Mouse (Mus musculus) testis, adult 2 months (tissue): ENCODE measurements around the gene Dbr1. TPM values are rescaled to one million over a fixed set of nuclear protein-coding genes. Genes with fewer than 3 reads are reported as not detected.

Source experiments
- H3K27ac ChIP-seq: fragments of 200-500 bp; 2 replicates; pipeline ENCODE4 v1.5.1; 2012; ENCODE audit warnings: low read depth, low read length; ENCODE audit not compliant: control insufficient read depth, insufficient read depth
- H3K27me3 ChIP-seq: fragments of 200-500 bp; 2 replicates; pipeline ENCODE4 v1.6.1; 2012; ENCODE audit warnings: mild to moderate bottlenecking, low read length, moderate library complexity; ENCODE audit not compliant: control insufficient read depth, insufficient read depth
- H3K36me3 ChIP-seq: fragments of 200-500 bp; 2 replicates; pipeline ENCODE4 v1.6.1; 2012; ENCODE audit warnings: mild to moderate bottlenecking, low read length; ENCODE audit not compliant: control insufficient read depth, insufficient read depth
- H3K4me1 ChIP-seq: fragments of 200-500 bp; 2 replicates; pipeline ENCODE4 v1.6.1; 2012; ENCODE audit warnings: low read length; ENCODE audit not compliant: control insufficient read depth, insufficient read depth
- H3K4me3 ChIP-seq: fragments of 200-500 bp; 2 replicates; pipeline ENCODE4 v1.5.1; 2012; ENCODE audit warnings: low read depth, mild to moderate bottlenecking, low read length, moderate library complexity, mixed read lengths; ENCODE audit not compliant: control insufficient read depth
- CTCF ChIP-seq: fragments of 200-500 bp; IDR thresholded peaks from 2 replicates; pipeline ENCODE4 v1.5.1; 2012; ENCODE audit warnings: low read depth, mild to moderate bottlenecking, inconsistent platforms, low read length, moderate library complexity; ENCODE audit not compliant: control insufficient read depth, insufficient read depth, insufficient replicate concordance
- POLR2A ChIP-seq: fragments of 200-500 bp; IDR thresholded peaks from 2 replicates; pipeline ENCODE4 v1.6.1; 2012; ENCODE audit warnings: low read depth, mild to moderate bottlenecking, inconsistent platforms, low read length, moderate library complexity; ENCODE audit not compliant: control insufficient read depth
- polyA plus RNA-seq: library from polyadenylated mRNA; depleted of rRNA; stranded (reverse); fragments of >200 nt; gene quantifications from 2 replicates; pipeline ENCODE4 v1.2.3, GENCODE M21; 2012

Gene Dbr1
- polyA plus RNA-seq, 1 experiment = 3.6 TPM

DNA sequence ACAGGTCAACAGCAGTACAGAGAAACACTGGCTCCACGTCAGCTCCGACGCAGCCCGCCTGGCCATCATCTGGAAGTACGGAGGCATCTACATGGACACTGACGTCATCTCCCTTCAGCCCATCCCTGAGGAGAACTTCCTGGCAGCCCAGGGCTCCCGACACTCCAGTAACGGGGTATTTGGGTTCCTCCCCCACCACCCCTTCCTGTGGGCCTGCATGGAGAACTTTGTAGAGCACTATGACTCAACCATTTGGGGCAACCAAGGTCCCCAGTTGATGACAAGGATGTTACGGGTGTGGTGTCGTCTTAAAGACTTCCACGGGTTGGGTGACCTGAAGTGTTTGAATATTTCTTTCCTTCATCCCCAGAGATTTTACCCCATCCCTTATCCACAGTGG is 44.6 kb downstream of the Dbr1 start:
- TF ChIP-seq POLR2A (no peak), CTCF (no peak)
- Histone ChIP-seq H3K36me3 (no peaks in the 10 kb centered on the region), H3K4me3 (peak overlapping the region; percentile 5; the same call in 1 of the 2 replicates), H3K4me1 (no peaks in the 10 kb centered on the region; the same call in none of the 2 replicates), H3K27me3 (no peaks in the 10 kb centered on the region), H3K27ac (no peak overlapping the region)

DNA sequence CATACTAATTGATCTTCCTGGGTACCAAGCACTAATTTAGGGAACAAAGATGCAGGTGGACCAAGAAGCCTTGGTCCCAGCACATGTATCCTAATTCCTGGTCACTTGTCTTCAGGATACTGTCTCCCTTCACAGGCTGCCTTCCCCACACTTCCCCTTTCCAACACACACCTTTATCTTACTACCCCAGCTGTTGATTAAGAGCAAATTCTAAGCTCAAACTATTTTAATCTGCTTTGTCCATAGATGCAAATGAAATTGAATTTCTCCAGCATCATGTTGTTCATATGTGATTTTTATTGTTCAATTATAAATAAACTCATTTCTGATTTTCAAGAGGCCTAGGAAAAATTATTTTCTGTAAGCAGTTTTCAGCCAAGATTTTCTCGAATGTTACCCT is 46.4 kb downstream of the Dbr1 start:
- no peaks in the 10 kb centered on the region; the same call in none of the 2 replicates for H3K4me1 ChIP-seq
- TF ChIP-seq CTCF (no peak), POLR2A (no peak)
- no peak overlapping the region for H3K27ac ChIP-seq
- H3K36me3 ChIP-seq = no peaks in the 10 kb centered on the region
- no peak overlapping the region for H3K4me3 ChIP-seq
- no peaks in the 10 kb centered on the region for H3K27me3 ChIP-seq

- Histone ChIP-seq H3K36me3 (no peaks in the 10 kb centered on the region), H3K4me1 (no peaks in the 10 kb centered on the region; the same call in none of the 2 replicates), H3K4me3 (no peak overlapping the region), H3K27ac (no peak overlapping the region), H3K27me3 (no peaks in the 10 kb centered on the region)
- TF ChIP-seq CTCF (no peak), POLR2A (no peak)
These were observed 47.4 kb downstream of the Dbr1 start for GRCm38 (mm10) chr9:99622966-99623365.

DNA sequence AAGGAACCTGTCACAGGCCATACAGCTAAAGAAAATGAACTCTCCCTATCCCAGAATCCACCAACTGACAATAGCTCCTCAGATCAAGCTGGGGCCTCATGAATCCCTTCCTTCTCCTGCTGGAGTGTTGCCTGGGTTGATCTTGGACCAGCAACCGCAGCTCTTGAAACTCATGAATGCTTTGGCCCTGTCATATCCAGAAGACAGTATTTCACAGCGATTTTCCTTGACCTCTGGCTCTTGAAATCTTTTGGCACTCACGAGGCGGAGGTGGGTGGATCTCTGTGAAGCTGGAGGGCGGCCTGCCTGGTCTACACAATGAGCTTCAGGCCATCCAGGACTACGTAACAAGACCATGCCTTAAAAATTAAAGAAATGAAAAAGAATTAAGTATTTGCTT is 48.5 kb downstream of the Dbr1 start:
- TF ChIP-seq CTCF (no peak), POLR2A (no peak)
- no peak overlapping the region for H3K27ac ChIP-seq
- H3K4me1 ChIP-seq = no peaks in the 10 kb centered on the region; the same call in none of the 2 replicates
- H3K36me3 ChIP-seq = no peaks in the 10 kb centered on the region
- H3K4me3 ChIP-seq = no peak overlapping the region
- no peaks in the 10 kb centered on the region for H3K27me3 ChIP-seq

DNA sequence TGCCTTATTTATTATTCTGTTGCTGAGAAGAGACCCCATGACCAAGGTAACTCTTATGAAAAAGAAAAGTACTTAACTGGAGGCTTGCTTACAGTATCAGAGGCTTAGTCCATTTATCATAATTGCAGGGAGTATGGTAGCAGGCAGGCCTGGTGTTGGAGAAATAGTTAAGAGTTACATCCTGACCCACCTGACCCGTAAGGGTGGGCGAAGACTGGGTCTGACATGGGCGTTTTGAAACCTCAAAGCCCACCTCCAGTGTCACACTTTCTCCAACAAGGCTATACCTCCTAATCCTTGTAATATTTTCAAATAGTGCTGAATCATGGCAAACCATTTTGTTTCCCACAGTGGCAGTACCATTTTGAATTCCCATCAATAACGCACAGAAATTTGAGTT is 53.0 kb downstream of the Dbr1 start:
- Histone ChIP-seq H3K36me3 (no peaks in the 10 kb centered on the region), H3K4me1 (peaks cover 3% of the 10 kb centered on the region), H3K4me3 (no peak overlapping the region), H3K27ac (no peak overlapping the region; the same call in 1 of the 2 replicates), H3K27me3 (no peaks in the 10 kb centered on the region)
- TF ChIP-seq POLR2A (no peak), CTCF (no peak)

DNA sequence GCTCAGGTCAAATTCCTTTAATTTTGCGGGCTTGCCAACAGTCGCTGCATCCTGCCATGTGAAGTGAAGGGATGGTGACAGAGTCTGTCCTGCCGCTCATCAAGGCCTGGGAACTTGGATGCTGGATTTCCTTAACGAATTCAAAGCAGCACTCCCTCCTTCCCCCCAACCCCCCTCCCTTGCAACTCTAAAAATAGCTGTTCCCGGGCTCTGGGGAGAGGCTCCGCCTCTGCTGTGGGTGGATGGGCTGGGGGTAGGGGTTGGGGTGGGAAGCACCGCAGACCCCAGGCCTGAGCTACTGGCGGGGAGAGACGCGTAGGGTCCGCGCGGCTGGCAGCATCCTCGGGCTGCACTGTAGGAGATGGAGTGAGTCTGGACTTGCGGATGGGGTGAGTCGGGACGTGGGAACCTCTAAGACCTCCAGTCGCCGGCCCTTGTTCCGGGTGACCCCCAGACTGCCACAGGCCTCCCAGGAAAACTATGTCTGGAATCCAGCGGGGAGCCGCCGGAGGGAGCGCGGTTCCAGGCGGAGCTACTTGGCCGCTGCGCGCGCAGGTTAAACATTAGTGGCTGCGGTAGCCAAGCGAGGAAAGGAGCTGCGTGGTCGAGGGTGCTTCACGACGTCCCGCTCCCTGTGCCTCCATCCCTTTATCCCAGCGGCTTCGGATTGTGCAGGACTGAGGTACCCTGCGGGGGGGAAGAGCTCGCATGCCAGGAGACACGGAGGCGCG is 53.8 kb downstream of the Dbr1 start, which contains the start of gene Dzip1l:
Dzip1l (plus strand) TSS at position 216 of the 731 bp plus-strand sequence.
- Histone ChIP-seq H3K27ac (peak within 1 kb of the TSS; percentile 57), H3K27me3 (no peaks in the 10 kb centered on the region), H3K4me3 (peak within 1 kb of the TSS; percentile 76), H3K4me1 (peaks cover 3% of the 10 kb centered on the region), H3K36me3 (no peaks in the 10 kb centered on the region)
- TF ChIP-seq POLR2A = no peak
- TF ChIP-seq CTCF = no peak

GRCm38 (mm10) chr9:99630071-99630470 is 54.5 kb downstream of the Dbr1 start:
- Histone ChIP-seq H3K27me3 (no peaks in the 10 kb centered on the region), H3K36me3 (no peaks in the 10 kb centered on the region), H3K27ac (peak overlapping the region; percentile 47), H3K4me1 (peaks cover 3% of the 10 kb centered on the region), H3K4me3 (peak overlapping the region; percentile 76)
- TF ChIP-seq CTCF (no peak), POLR2A (no peak)
